Mouse (Mus musculus): ENCODE measurements around the gene Zbtb20. TPM values are rescaled to one million over a fixed set of nuclear protein-coding genes. Genes with fewer than 3 reads are reported as not detected.

Gene Zbtb20
- polyA plus RNA-seq, 1 experiment from 2014 or later, result 27.9 TPM

GRCm38 (mm10) chr16:43400046-43400445, 524.4 kb downstream of the Zbtb20 start:
- Histone ChIP-seq H3K4me3 (ENCODE audit: low read depth, low read length) (no peak overlapping the region), H3K4me2 (replicated peaks; ENCODE audit: low read depth, low read length) (no peak overlapping the region), H3K9me3 (ENCODE audit: low read length) (no peaks in the 10 kb centered on the region), H3K36me3 (ENCODE audit: insufficient read depth, low read length) (no peaks in the 10 kb centered on the region), H3K4me1 (ENCODE audit: insufficient read depth, low read depth, low read length) (no peaks in the 10 kb centered on the region), H3K27me3 (replicated peaks; ENCODE audit: insufficient read depth, low read length) (no peaks in the 10 kb centered on the region), H3K9ac (replicated peaks; ENCODE audit: low read depth) (no peak overlapping the region), H3K27ac (ENCODE audit: low read length) (no peak overlapping the region)
- TF ChIP-seq CTCF (IDR thresholded peaks at IDR 0.05), result no peak
- TF ChIP-seq EP300 (IDR thresholded peaks at IDR 0.05), result no peak
- ATAC-seq, result no peak
- DNase-seq (ENCODE audit: low spot score), result no peak

GRCm38 (mm10) chr16:43400949-43401348, 525.3 kb downstream of the Zbtb20 start:
- H3K9me3 ChIP-seq (ENCODE audit: low read length), result no peaks in the 10 kb centered on the region
- no peak overlapping the region for H3K27ac ChIP-seq (ENCODE audit: low read length)
- ATAC-seq, result no peak

GRCm38 (mm10) chr16:43402888-43403287, 527.2 kb downstream of the Zbtb20 start:
- TF ChIP-seq CTCF (IDR thresholded peaks at IDR 0.05) (no peak), EP300 (IDR thresholded peaks at IDR 0.05) (no peak)
- no peak overlapping the region for H3K27ac ChIP-seq (ENCODE audit: low read length)
- no peak overlapping the region for H3K9ac ChIP-seq (replicated peaks; ENCODE audit: low read depth)
- H3K9me3 ChIP-seq (ENCODE audit: low read length), result no peaks in the 10 kb centered on the region
- no peaks in the 10 kb centered on the region for H3K27me3 ChIP-seq (replicated peaks; ENCODE audit: insufficient read depth, low read length)
- H3K4me1 ChIP-seq (ENCODE audit: insufficient read depth, low read depth, low read length), result no peaks in the 10 kb centered on the region
- no peaks in the 10 kb centered on the region for H3K36me3 ChIP-seq (ENCODE audit: insufficient read depth, low read length)
- ATAC-seq, result no peak
- H3K4me3 ChIP-seq (ENCODE audit: low read depth, low read length), result no peak overlapping the region
- no peak overlapping the region for H3K4me2 ChIP-seq (replicated peaks; ENCODE audit: low read depth, low read length)
- WGBS, result 58% methylated on average over 4 of the region's 4 CpGs
- peak; percentile 21 for DNase-seq (ENCODE audit: low spot score)

More at GRCm38 (mm10) chr16:43400949-43401348, 525.3 kb downstream of the Zbtb20 start:
- no peak overlapping the region for H3K4me3 ChIP-seq (ENCODE audit: low read depth, low read length)
- H3K9ac ChIP-seq (replicated peaks; ENCODE audit: low read depth), result no peak overlapping the region
- no peaks in the 10 kb centered on the region for H3K36me3 ChIP-seq (ENCODE audit: insufficient read depth, low read length)
- no peaks in the 10 kb centered on the region for H3K4me1 ChIP-seq (ENCODE audit: insufficient read depth, low read depth, low read length)
- no peaks in the 10 kb centered on the region for H3K27me3 ChIP-seq (replicated peaks; ENCODE audit: insufficient read depth, low read length)
- H3K4me2 ChIP-seq (replicated peaks; ENCODE audit: low read depth, low read length), result no peak overlapping the region
- no peak for DNase-seq (ENCODE audit: low spot score)
- TF ChIP-seq CTCF (IDR thresholded peaks at IDR 0.05), result no peak
- no peak for TF ChIP-seq EP300 (IDR thresholded peaks at IDR 0.05)
- 68% methylated on average over 2 of the region's 2 CpGs for WGBS

- Histone ChIP-seq H3K4me3 (ENCODE audit: low read depth, low read length) (no peak overlapping the region), H3K36me3 (ENCODE audit: insufficient read depth, low read length) (no peaks in the 10 kb centered on the region), H3K9ac (replicated peaks; ENCODE audit: low read depth) (no peak overlapping the region), H3K27ac (ENCODE audit: low read length) (no peak overlapping the region), H3K4me2 (replicated peaks; ENCODE audit: low read depth, low read length) (no peak overlapping the region), H3K9me3 (ENCODE audit: low read length) (no peaks in the 10 kb centered on the region), H3K27me3 (replicated peaks; ENCODE audit: insufficient read depth, low read length) (no peaks in the 10 kb centered on the region), H3K4me1 (ENCODE audit: insufficient read depth, low read depth, low read length) (no peaks in the 10 kb centered on the region)
- no peak for DNase-seq (ENCODE audit: low spot score)
- TF ChIP-seq CTCF (IDR thresholded peaks at IDR 0.05) (no peak), EP300 (IDR thresholded peaks at IDR 0.05) (no peak)
- no peak for ATAC-seq
- 80% methylated on average over 3 of the region's 3 CpGs for WGBS
These were observed 529.4 kb downstream of the Zbtb20 start for GRCm38 (mm10) chr16:43405089-43405488.

- H3K27me3 ChIP-seq (replicated peaks; ENCODE audit: insufficient read depth, low read length), result no peaks in the 10 kb centered on the region
- no peaks in the 10 kb centered on the region for H3K9me3 ChIP-seq (ENCODE audit: low read length)
- H3K27ac ChIP-seq (ENCODE audit: low read length), result no peak overlapping the region
- no peak for ATAC-seq
- H3K4me1 ChIP-seq (ENCODE audit: insufficient read depth, low read depth, low read length), result no peaks in the 10 kb centered on the region
- no peak overlapping the region for H3K4me3 ChIP-seq (ENCODE audit: low read depth, low read length)
- DNase-seq (ENCODE audit: low spot score), result no peak
- no peak overlapping the region for H3K4me2 ChIP-seq (replicated peaks; ENCODE audit: low read depth, low read length)
- 50% methylated on average over 2 of the region's 2 CpGs for WGBS
- H3K9ac ChIP-seq (replicated peaks; ENCODE audit: low read depth), result no peak overlapping the region
- TF ChIP-seq CTCF (IDR thresholded peaks at IDR 0.05), result no peak
- no peak for TF ChIP-seq EP300 (IDR thresholded peaks at IDR 0.05)
- H3K36me3 ChIP-seq (ENCODE audit: insufficient read depth, low read length), result no peaks in the 10 kb centered on the region
These were observed 532.0 kb downstream of the Zbtb20 start for GRCm38 (mm10) chr16:43407594-43408142.

- H3K9me3 ChIP-seq (ENCODE audit: low read length), result no peaks in the 10 kb centered on the region
- ATAC-seq (no peak), DNase-seq (ENCODE audit: low spot score) (no peak)
- no peaks in the 10 kb centered on the region for H3K4me1 ChIP-seq (ENCODE audit: insufficient read depth, low read depth, low read length)
- H3K4me3 ChIP-seq (ENCODE audit: low read depth, low read length), result no peak overlapping the region
- no peak overlapping the region for H3K27ac ChIP-seq (ENCODE audit: low read length)
- H3K27me3 ChIP-seq (replicated peaks; ENCODE audit: insufficient read depth, low read length), result no peaks in the 10 kb centered on the region
- WGBS, result 87% methylated on average over 5 of the region's 5 CpGs
- no peak overlapping the region for H3K4me2 ChIP-seq (replicated peaks; ENCODE audit: low read depth, low read length)
- H3K9ac ChIP-seq (replicated peaks; ENCODE audit: low read depth), result no peak overlapping the region
- TF ChIP-seq EP300 (IDR thresholded peaks at IDR 0.05) (no peak), CTCF (IDR thresholded peaks at IDR 0.05) (no peak)
- H3K36me3 ChIP-seq (ENCODE audit: insufficient read depth, low read length), result no peaks in the 10 kb centered on the region
These were observed 532.9 kb downstream of the Zbtb20 start for GRCm38 (mm10) chr16:43408622-43409021.
